Mouse (Mus musculus) heart, postnatal 4 days (tissue): ENCODE data around the gene Ppdpf. TPM values are rescaled to one million over a fixed set of nuclear protein-coding genes. Genes with fewer than 3 reads are reported as not detected.
"Not testable (repeated sequence)": the region's sequence is repeated elsewhere in the genome, so short reads cannot be mapped to it uniquely, and the experiment has no call there.

Experiments used
- DNase-seq: peaks from one replicate; pipeline ENCODE4 v3.0.0; 2021
- total RNA-seq, 2 experiments: library from RNA; stranded (reverse); gene quantifications; 2 replicates each; pipeline ENCODE4 v1.2.3; 2021

Gene Ppdpf
- total RNA-seq, 2 experiments from 2014 or later, result 65.9 to 66.8 TPM

- DNase-seq, result peak; percentile 71
Measured at GRCm38 (mm10) chr2:181159091-181159514, 27.9 kb upstream of the Ppdpf start.

GRCm38 (mm10) chr2:181159771-181160170 is 27.3 kb upstream of the Ppdpf start:
- DNase-seq, result no peak

- DNase-seq, result no peak
Measured at GRCm38 (mm10) chr2:181160821-181161220, 26.2 kb upstream of the Ppdpf start.

- no peak for DNase-seq
Measured at GRCm38 (mm10) chr2:181166469-181166868, 20.6 kb upstream of the Ppdpf start.

GRCm38 (mm10) chr2:181174646-181175045 is 12.4 kb upstream of the Ppdpf start:
- DNase-seq, result no peak

- DNase-seq, result no peak
Measured at GRCm38 (mm10) chr2:181178015-181178414, 9.0 kb upstream of the Ppdpf start.

GRCm38 (mm10) chr2:181178471-181178870 is 8.6 kb upstream of the Ppdpf start:
- no peak for DNase-seq

- no peak for DNase-seq
Measured at GRCm38 (mm10) chr2:181180898-181181297, 6.1 kb upstream of the Ppdpf start.

- peak; percentile 89 for DNase-seq
Measured at GRCm38 (mm10) chr2:181186635-181187034, 412 bp upstream of the Ppdpf start.

- no peak for DNase-seq
Measured at GRCm38 (mm10) chr2:181188681-181189080, 1.6 kb downstream of the Ppdpf start.

GRCm38 (mm10) chr2:181189321-181189720 is 2.3 kb downstream of the Ppdpf start:
- DNase-seq, result no peak

- not testable (repeated sequence) for DNase-seq
Measured at GRCm38 (mm10) chr2:181191385-181191784, 4.3 kb downstream of the Ppdpf start.

GRCm38 (mm10) chr2:181191936-181192335 is 4.9 kb downstream of the Ppdpf start:
- no peak for DNase-seq

- DNase-seq, result no peak
Measured at GRCm38 (mm10) chr2:181193044-181193443, 6.0 kb downstream of the Ppdpf start.

GRCm38 (mm10) chr2:181196628-181197300 is 9.7 kb downstream of the Ppdpf start:
- no peak for DNase-seq

- DNase-seq, result no peak
Measured at GRCm38 (mm10) chr2:181201606-181202005, 14.6 kb downstream of the Ppdpf start.

GRCm38 (mm10) chr2:181202422-181202821 is 15.4 kb downstream of the Ppdpf start, which contains the start of gene Ptk6:
Gene Ptk6 (minus strand): TSS chr2:181202789.
- DNase-seq, result no peak

GRCm38 (mm10) chr2:181202886-181203285 is 15.8 kb downstream of the Ppdpf start:
- no peak for DNase-seq

GRCm38 (mm10) chr2:181205678-181206077 is 18.6 kb downstream of the Ppdpf start:
- no peak for DNase-seq

GRCm38 (mm10) chr2:181206118-181206517 is 19.1 kb downstream of the Ppdpf start:
- DNase-seq, result no peak

- DNase-seq, result no peak
Measured at GRCm38 (mm10) chr2:181212389-181213020, 25.5 kb downstream of the Ppdpf start.

- DNase-seq, result peak; percentile 25
Measured at GRCm38 (mm10) chr2:181213021-181213445, 26.0 kb downstream of the Ppdpf start, which contains the start of gene Srms. Gene Srms (minus strand): TSS chr2:181213185.

- no peak for DNase-seq
Measured at GRCm38 (mm10) chr2:181216037-181216436, 29.0 kb downstream of the Ppdpf start.
